Mouse (Mus musculus) C2C12 (cell line): ENCODE measurements at regions not wholly inside any gene's neighbourhood (a gene's known extent, or its start where the extent isn't known, plus 50 kb on each side); places are given as distances from the start of the nearest gene placed in this dataset.

Experiments used
- H3K27me3 ChIP-seq: one replicate; pipeline ENCODE4 v1.6.1; 2011; ENCODE audit not compliant: control insufficient read depth, insufficient read depth, insufficient read length
- H3K36me3 ChIP-seq: one replicate; pipeline ENCODE4 v1.6.1; 2011; ENCODE audit not compliant: control insufficient read depth, insufficient read depth
- H3K4me3 ChIP-seq: one replicate; pipeline ENCODE4 v1.5.1; 2011; ENCODE audit warnings: mild to moderate bottlenecking, control low read depth; ENCODE audit not compliant: poor library complexity, insufficient read depth, severe bottlenecking
- H3K79me2 ChIP-seq: one replicate; pipeline ENCODE4 v1.6.1; 2011; ENCODE audit not compliant: control insufficient read depth, insufficient read depth
- H3K79me3 ChIP-seq: one replicate; pipeline ENCODE4 v1.6.1; 2011; ENCODE audit warnings: low read depth, control low read depth
- H3ac ChIP-seq: one replicate; pipeline ENCODE3; 2011; ENCODE audit warnings: low read depth; ENCODE audit not compliant: control insufficient read depth, insufficient read length
- CEBPB ChIP-seq: IDR thresholded peaks from one replicate; pipeline ENCODE4 v1.6.1; 2011; ENCODE audit warnings: low read depth, mild to moderate bottlenecking, control low read depth, moderate library complexity
- CTCF ChIP-seq: IDR thresholded peaks from one replicate; pipeline ENCODE4 v1.5.1; 2011; ENCODE audit not compliant: control insufficient read depth, insufficient read depth, insufficient read length
- FOSL1 ChIP-seq: IDR thresholded peaks from one replicate; pipeline ENCODE4 v1.8.0; 2011; ENCODE audit warnings: mild to moderate bottlenecking, low read length; ENCODE audit not compliant: poor library complexity, insufficient read depth, severe bottlenecking
- MAX ChIP-seq: IDR thresholded peaks from one replicate; pipeline ENCODE4 v1.6.1; 2011; ENCODE audit warnings: mild to moderate bottlenecking, control low read depth
- MYOD1 ChIP-seq: IDR thresholded peaks from one replicate; pipeline ENCODE4 v1.6.1; 2011; ENCODE audit warnings: low read depth; ENCODE audit not compliant: control insufficient read depth, insufficient read length
- MYOG ChIP-seq: IDR thresholded peaks from one replicate; pipeline ENCODE4 v1.6.1; 2011; ENCODE audit not compliant: control insufficient read depth, insufficient read length; ENCODE audit errors: extremely low read depth
- USF1 ChIP-seq: IDR thresholded peaks from one replicate; pipeline ENCODE4 v1.6.1; 2011; ENCODE audit warnings: low read depth, mild to moderate bottlenecking, control low read depth, moderate library complexity

DNA sequence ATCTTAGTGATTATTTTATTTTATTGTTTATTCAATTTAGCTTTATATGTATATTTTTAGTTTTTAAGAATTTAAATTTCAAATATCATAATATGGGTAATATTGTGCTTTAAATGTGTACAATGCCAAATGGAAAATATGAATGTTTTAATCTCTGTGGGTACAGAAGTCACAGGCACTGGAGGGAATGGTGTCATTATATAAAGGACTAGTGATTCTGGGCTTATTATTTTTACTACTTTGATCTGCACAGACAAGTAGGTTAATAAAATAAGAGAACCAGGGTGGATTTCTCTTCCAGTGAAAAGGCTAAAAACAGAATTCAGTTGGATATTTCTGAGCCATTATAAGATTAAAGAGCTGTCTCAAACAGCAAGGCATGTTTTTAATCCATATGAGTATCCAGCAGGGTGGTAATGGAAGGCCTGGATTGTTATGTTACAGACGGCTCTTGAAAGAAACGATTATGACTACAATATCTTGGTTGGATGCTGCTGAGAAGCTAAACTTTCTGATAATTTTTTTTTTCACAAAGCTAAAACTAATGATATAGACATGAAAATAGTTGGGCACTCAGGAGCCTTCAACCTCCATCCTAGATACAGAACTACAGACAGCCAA, 563.9 kb downstream of the Slitrk6 start:
- Histone ChIP-seq H3ac (no peak overlapping the region), H3K79me3 (no peaks in the 10 kb centered on the region), H3K79me2 (no peaks in the 10 kb centered on the region), H3K36me3 (no peaks in the 10 kb centered on the region), H3K4me3 (no peak overlapping the region), H3K27me3 (no peaks in the 10 kb centered on the region)
- TF ChIP-seq MAX (no peak), MYOG (no peak), MYOD1 (no peak)

DNA sequence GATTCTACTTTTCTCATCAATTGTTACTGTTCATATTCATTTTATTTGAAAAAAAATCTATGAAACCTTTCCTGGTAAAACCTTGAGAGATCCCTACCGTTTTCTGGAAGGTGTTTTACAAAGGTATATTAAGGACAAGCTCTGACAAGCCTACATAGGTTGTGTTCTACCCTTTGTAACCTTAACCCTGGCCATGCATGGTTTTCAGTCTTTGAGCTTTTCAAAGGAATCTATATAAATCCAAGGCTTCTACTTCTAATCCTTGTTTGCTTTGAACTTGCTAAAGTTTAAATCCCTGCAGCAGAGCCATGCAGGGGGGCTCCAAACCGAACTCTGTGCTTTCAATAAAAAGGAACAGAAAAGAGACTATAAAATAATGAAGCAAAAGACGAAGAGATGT, 564.5 kb downstream of the Slitrk6 start:
- Histone ChIP-seq H3ac (no peak overlapping the region), H3K27me3 (no peaks in the 10 kb centered on the region), H3K79me3 (no peaks in the 10 kb centered on the region), H3K36me3 (no peaks in the 10 kb centered on the region), H3K4me3 (no peak overlapping the region), H3K79me2 (no peaks in the 10 kb centered on the region)
- no peak for TF ChIP-seq FOSL1
- no peak for TF ChIP-seq CTCF
- TF ChIP-seq USF1, result no peak
- TF ChIP-seq MAX, result no peak
- TF ChIP-seq MYOD1, result no peak
- no peak for TF ChIP-seq MYOG
- no peak for TF ChIP-seq CEBPB

DNA sequence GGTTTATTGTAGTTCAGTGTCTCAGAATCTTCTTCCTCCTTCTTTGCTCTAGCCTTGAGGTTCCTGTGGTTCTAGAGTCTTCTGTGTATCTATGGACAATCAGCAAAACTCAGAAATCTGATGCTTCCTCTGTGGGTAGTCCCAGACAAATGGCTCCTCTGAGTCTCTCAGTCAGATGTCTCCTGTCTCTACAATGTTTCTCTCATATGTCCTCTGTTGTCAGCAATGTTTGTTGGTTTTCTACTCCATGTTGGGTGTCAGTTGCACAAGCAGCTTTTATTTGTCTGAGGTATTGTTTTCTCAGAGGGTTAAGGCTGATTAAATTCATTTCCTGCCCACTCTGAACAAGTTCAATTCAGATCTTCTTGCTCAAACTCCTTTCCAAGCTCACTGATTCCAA, 575.8 kb downstream of the Slitrk6 start:
- Histone ChIP-seq H3K27me3 (no peaks in the 10 kb centered on the region), H3K79me2 (no peaks in the 10 kb centered on the region), H3K4me3 (no peak overlapping the region), H3ac (no peak overlapping the region), H3K36me3 (no peaks in the 10 kb centered on the region), H3K79me3 (no peaks in the 10 kb centered on the region)
- no peak for TF ChIP-seq MAX
- TF ChIP-seq USF1, result no peak
- TF ChIP-seq MYOD1, result no peak
- no peak for TF ChIP-seq CEBPB
- TF ChIP-seq FOSL1, result no peak
- TF ChIP-seq CTCF, result no peak

DNA sequence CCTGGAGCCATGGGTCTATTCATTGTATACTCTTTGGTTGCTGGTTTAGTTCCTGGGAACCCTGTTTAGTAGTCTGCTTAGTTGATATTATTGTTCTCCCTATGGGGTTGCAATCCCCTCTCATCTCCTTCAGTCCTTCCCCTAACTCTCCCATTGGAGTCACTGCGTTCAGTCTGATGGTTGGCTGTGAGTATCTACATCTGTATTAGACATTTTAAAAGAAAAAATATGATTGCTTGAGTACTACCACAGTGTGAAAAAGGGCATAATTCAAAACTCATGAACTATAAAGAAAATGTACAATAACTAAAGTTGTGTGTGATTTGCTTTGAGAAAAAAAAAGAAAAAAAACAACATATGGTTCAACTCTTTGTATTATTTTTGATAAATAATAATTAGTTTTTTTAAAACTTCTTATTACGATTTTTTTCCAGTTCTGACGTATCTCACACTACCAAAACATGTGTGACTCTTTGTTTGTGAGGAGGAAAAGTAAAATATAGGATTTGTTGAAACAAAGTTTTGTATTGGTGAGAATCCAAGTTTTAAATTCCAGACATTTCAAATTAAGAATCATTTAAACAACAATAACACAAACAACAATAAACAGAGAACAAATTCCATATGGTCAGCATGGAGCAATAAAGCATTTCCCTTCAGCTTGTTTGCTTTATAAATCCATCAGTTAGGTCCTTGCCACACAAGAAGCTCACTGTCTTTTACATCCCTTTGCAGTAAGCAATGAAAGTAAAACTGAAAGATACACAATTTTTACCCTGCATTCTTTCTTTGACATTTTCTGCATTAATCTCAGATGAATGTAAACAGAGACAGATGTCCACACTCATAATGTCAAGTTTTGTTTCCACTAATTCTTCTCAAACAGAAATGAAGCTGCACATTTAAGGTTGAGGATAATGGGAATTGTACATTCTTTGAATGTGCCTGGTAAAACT, 583.5 kb downstream of the Slitrk6 start:
- Histone ChIP-seq H3K4me3 (no peak overlapping the region), H3ac (no peak overlapping the region), H3K79me3 (no peaks in the 10 kb centered on the region), H3K79me2 (no peaks in the 10 kb centered on the region), H3K27me3 (no peaks in the 10 kb centered on the region), H3K36me3 (no peaks in the 10 kb centered on the region)
- TF ChIP-seq CEBPB (no peak), CTCF (no peak), MAX (no peak), MYOG (no peak), FOSL1 (no peak), MYOD1 (no peak), USF1 (no peak)

DNA sequence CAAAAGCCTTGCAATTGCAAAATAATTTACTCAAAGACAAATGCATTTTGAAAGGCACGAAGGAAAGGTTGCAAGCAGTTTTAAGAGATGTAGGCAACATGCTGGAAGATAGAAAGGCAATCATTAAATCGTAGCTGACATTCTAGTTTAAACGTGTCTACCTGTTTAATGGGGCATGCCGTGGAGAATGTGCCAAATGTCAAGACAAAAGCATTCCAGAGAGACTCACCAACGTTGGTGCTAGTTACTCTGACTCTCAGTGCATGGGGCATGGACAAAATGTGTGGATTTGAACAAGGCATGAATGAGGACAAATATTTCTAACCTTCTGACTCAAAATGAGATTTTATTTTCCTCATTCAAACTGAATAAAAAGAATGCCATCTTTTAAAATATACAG, 586.3 kb downstream of the Slitrk6 start:
- no peaks in the 10 kb centered on the region for H3K27me3 ChIP-seq
- H3K79me3 ChIP-seq, result no peaks in the 10 kb centered on the region
- H3ac ChIP-seq, result no peak overlapping the region
- no peaks in the 10 kb centered on the region for H3K79me2 ChIP-seq
- TF ChIP-seq FOSL1 (no peak), CEBPB (no peak), CTCF (no peak), MAX (no peak), USF1 (no peak), MYOD1 (no peak), MYOG (no peak)
- no peak overlapping the region for H3K4me3 ChIP-seq
- H3K36me3 ChIP-seq, result no peaks in the 10 kb centered on the region
